Mouse (Mus musculus) heart, postnatal 0 days (tissue): ENCODE results near the gene Sp6. TPM values are rescaled to one million over a fixed set of nuclear protein-coding genes. Genes with fewer than 3 reads are reported as not detected.

Source experiments
- ATAC-seq: fragments of 200-750 bp; cut with Nextera tagmentation; 2 replicates; pipeline ENCODE4 v1.8.0; 2017; ENCODE audit warnings: low read depth, moderate number of reproducible peaks, moderate library complexity; ENCODE audit not compliant: insufficient read depth
- DNase-seq: peaks from one replicate; pipeline ENCODE4 v3.0.0-alpha.2; 2016; ENCODE audit warnings: low spot score
- H3K27ac ChIP-seq: fragments of 300-500 bp; sonication (generic); 2 replicates; pipeline ENCODE4 v1.5.1; 2014; ENCODE audit warnings: low read depth, mild to moderate bottlenecking
- H3K27me3 ChIP-seq: fragments of 300-500 bp; sonication (generic); 2 replicates; pipeline ENCODE4 v1.6.1; 2014; ENCODE audit warnings: low read length, mixed read lengths; ENCODE audit not compliant: control insufficient read depth, insufficient read depth
- H3K36me3 ChIP-seq: fragments of 300-500 bp; sonication (generic); replicated peaks from 2 replicates; pipeline ENCODE4 v1.6.1; 2014; ENCODE audit warnings: low read length, mixed read lengths; ENCODE audit not compliant: control insufficient read depth, insufficient read depth
- H3K4me1 ChIP-seq: fragments of 300-500 bp; sonication (generic); 2 replicates; pipeline ENCODE4 v1.6.1; 2014; ENCODE audit warnings: antibody characterized with exemption; ENCODE audit not compliant: control insufficient read depth, insufficient read depth
- H3K4me2 ChIP-seq: fragments of 300-500 bp; sonication (generic); 2 replicates; pipeline ENCODE4 v1.6.1; 2014; ENCODE audit warnings: low read depth, mild to moderate bottlenecking, low read length, moderate library complexity
- H3K4me3 ChIP-seq: fragments of 300-500 bp; sonication (generic); 2 replicates; pipeline ENCODE4 v1.5.1; 2014; ENCODE audit warnings: low read depth, low read length
- H3K9ac ChIP-seq: fragments of 300-500 bp; sonication (generic); replicated peaks from 2 replicates; pipeline ENCODE4 v1.6.1; 2014; ENCODE audit warnings: low read depth, low read length, mixed read lengths
- H3K9me3 ChIP-seq: fragments of 300-500 bp; sonication (generic); replicated peaks from 2 replicates; pipeline ENCODE4 v1.6.1; 2016; ENCODE audit warnings: low read length; ENCODE audit not compliant: control insufficient read depth
- CTCF ChIP-seq: IDR thresholded peaks from 2 replicates; pipeline ENCODE4 v1.5.1; 2016; ENCODE audit warnings: antibody characterized with exemption, control low read depth, low read depth
- EP300 ChIP-seq: IDR thresholded peaks from 2 replicates; pipeline ENCODE4 v1.6.1; 2016; ENCODE audit warnings: antibody characterized with exemption, low read depth
- WGBS: fragments of 180-500 bp; shearing (Covaris S2); extraction: QIAGEN DNeasy Blood & Tissue Kit; methylation state at CpG from one replicate; pipeline ENCODE4 v1.1.7; 2014; 5-methylcytosine and 5-hydroxymethylcytosine counted together
- polyA plus RNA-seq: library from polyadenylated mRNA; unstranded; fragments of >200 nt; fragmentation: Nextera tagmentation; extraction: Ambion mirVana; gene quantifications from 2 replicates; pipeline ENCODE4 v1.2.1, GENCODE M21; 2015
- total RNA-seq: library from RNA; depleted of rRNA; stranded (reverse); fragments of >200 nt; gene quantifications from 2 replicates; pipeline ENCODE4 v1.2.3, GENCODE M21; 2014; ENCODE audit warnings: low replicate concordance

Sp6 gene
- total and polyA plus RNA-seq, 2 experiments from 2014 or later = 0.04 TPM; not detected in 1

- Histone ChIP-seq H3K4me2 (no peak overlapping the region), H3K36me3 (no peaks in the 10 kb centered on the region), H3K9ac (no peak overlapping the region), H3K27me3 (no peaks in the 10 kb centered on the region), H3K4me3 (no peak overlapping the region), H3K4me1 (peaks cover 52% of the 10 kb centered on the region), H3K9me3 (no peaks in the 10 kb centered on the region), H3K27ac (0 out of 2 replicates have a peak overlapping the region, but pooled peaks have one; percentile 2)
- TF ChIP-seq EP300 = no peak
- no peak for TF ChIP-seq CTCF
- WGBS = 76% methylated on average over 5 of the region's 5 CpGs
- ATAC-seq (no peak), DNase-seq (no peak)
Measured at GRCm38 (mm10) chr11:96974813-96975212, 38.4 kb upstream of the Sp6 start.

GRCm38 (mm10) chr11:96975511-96976378 is 37.4 kb upstream of the Sp6 start:
- TF ChIP-seq EP300 (no peak), CTCF (no peak)
- DNase-seq = no peak
- Histone ChIP-seq H3K9me3 (no peaks in the 10 kb centered on the region), H3K4me2 (peak overlapping the region; percentile 81), H3K9ac (peak overlapping the region; percentile 81), H3K4me3 (peak overlapping the region; percentile 65), H3K36me3 (no peaks in the 10 kb centered on the region), H3K27ac (peak overlapping the region; percentile 94), H3K4me1 (peaks cover 43% of the 10 kb centered on the region), H3K27me3 (no peaks in the 10 kb centered on the region)
- WGBS = 59% methylated on average over 10 of the region's 10 CpGs
- no peak for ATAC-seq

- 38% methylated on average over 3 of the region's 3 CpGs for WGBS
- TF ChIP-seq EP300 (no peak), CTCF (no peak)
- peaks cover 37% of the 10 kb centered on the region for H3K4me1 ChIP-seq
Measured at GRCm38 (mm10) chr11:96976379-96976687, 36.9 kb upstream of the Sp6 start.

DNA sequence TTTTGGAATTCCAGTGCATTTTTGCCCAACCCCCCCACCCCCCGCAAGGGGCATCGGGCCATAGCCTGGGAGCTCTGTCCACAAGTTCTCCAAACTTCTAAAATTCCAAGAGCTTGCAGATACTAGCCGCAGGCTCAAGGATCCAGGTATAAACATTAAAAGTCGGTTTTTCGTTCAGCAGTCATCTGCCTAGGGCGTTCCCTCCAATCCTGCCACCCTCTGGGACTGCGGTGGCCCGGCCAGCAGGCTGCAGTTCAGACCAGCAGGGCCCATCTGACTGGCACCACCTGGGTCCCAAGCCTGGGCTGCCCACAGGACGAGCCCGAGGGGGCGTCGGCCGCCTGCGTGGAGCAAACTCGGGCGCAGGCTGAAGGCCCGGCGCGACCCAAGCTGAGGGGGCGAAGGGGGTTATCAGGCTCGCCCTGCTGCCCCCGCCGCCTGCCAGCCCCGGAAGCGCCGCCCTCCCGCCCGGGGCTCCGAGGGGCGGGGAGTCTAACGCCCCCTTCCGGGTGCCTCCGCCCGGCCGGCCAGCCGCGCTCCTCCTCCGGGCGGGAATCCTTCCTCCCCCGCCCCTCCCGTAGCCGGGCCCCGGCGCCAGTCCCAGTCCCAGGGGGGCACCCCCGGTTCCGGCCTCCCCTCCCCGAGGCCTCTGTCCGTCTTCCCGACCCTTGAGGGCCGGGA is 36.1 kb upstream of the Sp6 start:
- H3K4me2 ChIP-seq = peak overlapping the region; percentile 81
- 1% methylated on average over 36 of the region's 50 CpGs for WGBS
- ATAC-seq (peak; percentile 79), DNase-seq (peak; percentile 88)
- H3K9ac ChIP-seq = peak overlapping the region; percentile 81
- no peaks in the 10 kb centered on the region for H3K27me3 ChIP-seq
- H3K4me3 ChIP-seq = peak overlapping the region; percentile 65
- TF ChIP-seq EP300 (no peak), CTCF (0 out of 2 replicates have a peak, but pooled peaks have one; percentile 0)
- H3K36me3 ChIP-seq = no peaks in the 10 kb centered on the region
- no peaks in the 10 kb centered on the region for H3K9me3 ChIP-seq
- H3K27ac ChIP-seq = peak overlapping the region; percentile 94
- peaks cover 30% of the 10 kb centered on the region for H3K4me1 ChIP-seq

More at GRCm38 (mm10) chr11:96976379-96976687, 36.9 kb upstream of the Sp6 start:
- H3K36me3 ChIP-seq = no peaks in the 10 kb centered on the region
- no peak for DNase-seq
- H3K4me3 ChIP-seq = peak overlapping the region; percentile 65
- H3K27me3 ChIP-seq = no peaks in the 10 kb centered on the region
- H3K4me2 ChIP-seq = peak overlapping the region; percentile 81
- H3K9ac ChIP-seq = peak overlapping the region; percentile 81
- H3K27ac ChIP-seq = peak overlapping the region; percentile 94
- no peak for ATAC-seq
- no peaks in the 10 kb centered on the region for H3K9me3 ChIP-seq

GRCm38 (mm10) chr11:96977606-96978400 is 35.4 kb upstream of the Sp6 start:
- TF ChIP-seq CTCF (no peak), EP300 (peak; percentile 100)
- WGBS = under 1% methylated on average over 45 of the region's 45 CpGs

More at GRCm38 (mm10) chr11:96977606-96978400, 35.4 kb upstream of the Sp6 start:
- H3K4me2 ChIP-seq = peak overlapping the region; percentile 81
- H3K36me3 ChIP-seq = no peaks in the 10 kb centered on the region
- peak overlapping the region; percentile 94 for H3K27ac ChIP-seq
- DNase-seq (peak; percentile 100), ATAC-seq (peak; percentile 94)
- H3K9me3 ChIP-seq = no peaks in the 10 kb centered on the region
- H3K9ac ChIP-seq = peak overlapping the region; percentile 81
- peaks cover 23% of the 10 kb centered on the region for H3K4me1 ChIP-seq
- H3K27me3 ChIP-seq = no peaks in the 10 kb centered on the region
- H3K4me3 ChIP-seq = peak overlapping the region; percentile 65
